Mouse (Mus musculus): ENCODE results near the gene Pycr1.

DNA sequence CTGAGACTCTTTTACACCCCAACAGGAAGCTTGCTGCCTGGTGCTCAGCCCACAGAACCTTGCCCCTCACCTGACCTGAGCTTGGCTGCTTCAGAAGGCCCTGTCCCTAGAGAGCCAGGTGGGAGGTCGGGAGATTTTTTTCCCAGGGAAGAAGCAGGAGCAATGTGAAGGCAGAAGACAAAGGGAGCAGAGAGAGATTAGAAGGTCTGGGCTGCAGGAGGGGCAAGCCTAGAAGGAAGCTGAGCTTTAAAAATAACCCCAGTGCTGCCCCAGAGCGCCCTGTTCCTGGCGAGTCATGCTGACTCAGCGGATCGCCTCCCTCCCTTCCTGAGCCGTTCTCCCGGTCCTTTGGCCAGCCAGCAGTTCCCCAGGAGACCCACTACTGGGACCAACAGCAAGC lies 13.7 kb downstream of the Pycr1 start:
- no peak for TF ChIP-seq CTCF (IDR thresholded peaks at IDR 0.05; ENCODE audit: borderline replicate concordance, insufficient read depth, low read depth, low read length)
- TF ChIP-seq POLR2A (IDR thresholded peaks at IDR 0.05; ENCODE audit: borderline replicate concordance, insufficient read depth, low read length): no peak

Data from cerebellum, adult 2 months (tissue).